Mouse (Mus musculus): ENCODE data around the gene Stx1b. TPM values are rescaled to one million over a fixed set of nuclear protein-coding genes. Genes with fewer than 3 reads are reported as not detected.
A peak's percentile ranks its signal among the peaks of the same experiment; 100 is the strongest.

Stx1b gene
- polyA plus RNA-seq, 1 experiment: 128 TPM

DNA sequence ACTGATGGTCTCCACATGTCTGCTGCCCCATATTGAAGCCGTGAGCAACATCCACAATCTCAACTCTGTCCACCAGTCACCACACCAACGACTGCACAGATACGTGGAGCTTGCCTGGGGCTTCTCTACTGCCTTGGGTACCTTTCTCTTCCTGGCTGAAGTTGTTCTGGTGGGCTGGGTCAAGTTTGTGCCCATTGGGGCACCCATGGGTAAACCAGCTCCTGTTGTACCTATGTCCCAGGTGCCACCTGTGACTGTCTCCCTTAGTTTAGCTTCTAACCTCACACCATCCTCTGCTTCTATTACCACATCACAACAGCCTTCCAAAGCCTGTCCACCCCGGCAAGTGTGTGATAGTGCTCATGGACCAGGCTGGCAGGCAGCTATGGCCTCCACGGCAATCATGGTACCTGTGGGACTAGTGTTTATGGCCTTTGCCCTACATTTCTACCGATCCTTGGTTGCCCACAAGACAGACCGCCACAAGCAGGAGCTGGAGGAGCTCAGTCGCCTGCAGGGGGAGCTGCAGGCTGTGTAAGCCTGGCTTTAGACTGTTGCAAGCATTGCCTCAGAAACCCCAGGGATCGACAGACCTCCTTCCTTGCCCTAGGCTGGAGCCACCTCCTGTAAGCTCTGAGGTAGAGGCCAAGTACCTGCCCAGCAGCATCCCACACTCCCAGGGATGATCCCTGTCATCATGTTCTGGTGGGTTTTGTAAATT is 50.5 kb downstream of the Stx1b start:
- DNase-seq (ENCODE audit: low read depth): peak; percentile 74
- TF ChIP-seq POLR2A (IDR thresholded peaks at IDR 0.05; ENCODE audit: borderline replicate concordance, extremely low read depth, insufficient read depth, insufficient read length, poor library complexity, severe bottlenecking): no peak
- TF ChIP-seq CTCF (IDR thresholded peaks at IDR 0.05; ENCODE audit: borderline replicate concordance, extremely low read depth, insufficient read depth, insufficient read length): peak; percentile 79

DNA sequence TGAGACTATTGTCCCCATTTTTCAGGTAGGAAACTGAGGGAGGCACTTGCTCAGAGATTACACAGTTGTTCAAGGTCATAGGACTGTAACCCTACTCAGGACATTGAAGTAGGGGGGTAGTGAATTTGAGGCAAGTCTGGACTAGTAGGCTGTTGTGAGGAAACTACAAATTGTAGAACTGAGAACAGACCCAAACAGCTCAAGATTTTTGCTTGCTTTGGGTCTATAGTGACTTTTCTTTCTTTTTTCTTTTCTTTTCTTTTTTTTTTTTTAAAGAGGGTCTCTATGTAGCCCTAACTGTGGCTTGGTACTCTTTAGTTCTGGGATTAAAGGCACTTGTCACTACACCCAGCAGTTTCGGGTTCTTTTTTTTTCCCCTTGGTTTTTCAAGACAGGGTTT is 51.8 kb downstream of the Stx1b start:
- TF ChIP-seq CTCF (IDR thresholded peaks at IDR 0.05; ENCODE audit: borderline replicate concordance, extremely low read depth, insufficient read depth, insufficient read length): no peak
- no peak for TF ChIP-seq POLR2A (IDR thresholded peaks at IDR 0.05; ENCODE audit: borderline replicate concordance, extremely low read depth, insufficient read depth, insufficient read length, poor library complexity, severe bottlenecking)
- DNase-seq (ENCODE audit: low read depth): no peak

DNA sequence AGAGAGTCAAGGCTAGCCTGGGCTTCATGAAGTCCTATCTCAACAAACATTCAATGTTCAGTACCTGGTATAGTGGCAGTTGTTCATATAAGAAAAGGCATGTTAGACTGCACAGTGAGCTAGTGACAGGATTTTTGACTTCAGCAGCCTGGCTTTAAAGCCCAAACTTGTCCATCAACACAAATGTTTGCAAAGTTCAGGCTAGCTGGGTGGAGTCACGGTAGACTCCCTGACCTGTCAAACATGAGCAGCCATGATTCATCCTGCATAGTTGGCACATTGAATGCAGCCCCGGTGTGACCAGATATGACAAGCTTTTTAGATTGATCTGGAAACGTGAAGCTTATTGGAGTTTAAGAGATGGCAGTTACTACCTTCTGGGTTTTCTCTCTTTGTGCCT is 52.3 kb downstream of the Stx1b start:
- no peak for TF ChIP-seq CTCF (IDR thresholded peaks at IDR 0.05; ENCODE audit: borderline replicate concordance, extremely low read depth, insufficient read depth, insufficient read length)
- no peak for TF ChIP-seq POLR2A (IDR thresholded peaks at IDR 0.05; ENCODE audit: borderline replicate concordance, extremely low read depth, insufficient read depth, insufficient read length, poor library complexity, severe bottlenecking)
- DNase-seq (ENCODE audit: low read depth): no peak

DNA sequence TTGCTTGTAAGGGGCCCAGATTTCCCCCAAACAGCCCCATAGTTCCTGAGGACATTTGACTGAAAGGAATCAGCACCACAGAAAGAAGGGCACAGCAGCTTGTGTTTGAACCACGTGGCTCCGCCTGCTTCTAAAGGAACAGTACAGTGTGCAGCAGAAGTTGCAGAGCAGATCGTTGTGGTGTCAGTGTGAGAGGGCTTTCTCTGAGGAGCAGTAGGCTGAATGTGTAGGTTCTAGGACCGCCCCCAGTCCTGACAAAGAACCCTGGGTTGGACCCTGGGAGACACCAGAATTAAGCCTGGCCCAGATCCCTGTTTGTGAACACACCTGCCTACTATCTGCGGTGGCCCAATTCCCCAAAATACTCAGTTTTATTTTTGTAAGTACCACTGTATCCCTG is 53.1 kb downstream of the Stx1b start:
- no peak for DNase-seq (ENCODE audit: low read depth)
- TF ChIP-seq CTCF (IDR thresholded peaks at IDR 0.05; ENCODE audit: borderline replicate concordance, extremely low read depth, insufficient read depth, insufficient read length) (no peak), POLR2A (IDR thresholded peaks at IDR 0.05; ENCODE audit: borderline replicate concordance, extremely low read depth, insufficient read depth, insufficient read length, poor library complexity, severe bottlenecking) (no peak)

DNA sequence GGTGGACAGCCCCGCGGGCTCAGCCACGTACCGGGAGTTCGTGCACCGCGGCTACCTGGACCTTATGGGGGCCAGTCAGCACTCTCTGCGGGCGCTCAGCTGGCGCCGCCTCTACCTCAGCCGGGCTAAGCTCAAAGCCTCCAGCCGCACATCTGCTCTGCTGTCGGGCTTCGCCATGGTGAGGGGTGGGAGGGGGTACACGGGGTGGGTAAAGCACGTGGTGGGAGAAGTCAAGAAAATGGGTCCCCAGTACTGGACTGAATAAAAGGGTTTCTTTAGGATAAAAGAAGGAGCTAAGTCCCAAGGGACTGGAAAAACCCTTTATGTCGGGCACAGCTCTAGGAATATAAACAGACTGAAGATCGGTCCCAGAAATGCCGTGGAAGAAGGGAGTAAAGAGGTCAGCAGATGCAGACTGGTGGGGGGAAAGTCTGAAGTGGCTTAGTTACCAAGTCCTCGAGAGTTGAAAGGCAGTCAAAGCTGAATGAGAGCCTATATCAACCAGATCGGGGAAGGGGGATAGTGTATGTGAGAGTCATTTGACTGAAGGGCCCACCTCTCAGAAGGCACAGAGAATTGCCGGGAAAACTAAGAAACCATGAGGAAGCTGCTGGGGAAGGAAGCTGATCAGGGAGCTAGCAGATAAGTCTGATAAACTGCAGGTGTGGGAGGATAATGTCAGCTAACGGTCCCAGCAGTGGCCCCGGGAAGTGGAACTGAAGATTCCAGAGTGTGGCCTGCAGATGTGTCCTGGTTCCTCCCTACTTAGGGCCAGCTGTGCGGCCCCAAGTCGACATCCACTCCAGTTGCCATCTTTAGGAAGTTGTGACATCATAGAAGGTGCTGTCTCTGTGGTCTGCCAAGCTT is 54.1 kb downstream of the Stx1b start:
- DNase-seq (ENCODE audit: low read depth): peak; percentile 37

DNA sequence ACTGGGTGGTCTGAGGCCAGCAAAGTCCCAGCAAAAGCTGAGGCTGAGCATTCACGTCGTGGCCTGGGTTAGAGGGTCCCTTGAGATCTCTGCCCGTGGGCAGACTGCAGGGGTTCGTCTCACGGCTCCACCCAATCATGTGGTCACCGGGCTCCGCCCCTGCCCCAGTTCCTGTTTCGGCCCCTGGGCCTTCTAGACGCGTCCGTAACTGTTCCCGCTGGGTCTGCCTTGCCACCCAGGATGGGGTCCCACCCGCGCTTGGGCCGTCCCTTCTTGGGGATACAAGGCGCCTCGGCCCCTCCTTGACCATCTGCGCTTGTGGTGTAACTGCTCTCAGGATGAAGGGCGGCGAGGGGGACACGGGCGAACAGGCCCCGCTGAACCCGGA is 54.7 kb downstream of the Stx1b start, which contains the start of gene Orai3:
Orai3 (plus strand) TSS at position 165 of the 388 bp plus-strand sequence.
- TF ChIP-seq POLR2A (IDR thresholded peaks at IDR 0.05; ENCODE audit: borderline replicate concordance, extremely low read depth, insufficient read depth, insufficient read length, poor library complexity, severe bottlenecking): no peak
- TF ChIP-seq CTCF (IDR thresholded peaks at IDR 0.05; ENCODE audit: borderline replicate concordance, extremely low read depth, insufficient read depth, insufficient read length): no peak
- DNase-seq (ENCODE audit: low read depth): peak; percentile 81

More for the DNA sequence above, 54.1 kb downstream of the Stx1b start:
- TF ChIP-seq CTCF (IDR thresholded peaks at IDR 0.05; ENCODE audit: borderline replicate concordance, extremely low read depth, insufficient read depth, insufficient read length): no peak

DNA sequence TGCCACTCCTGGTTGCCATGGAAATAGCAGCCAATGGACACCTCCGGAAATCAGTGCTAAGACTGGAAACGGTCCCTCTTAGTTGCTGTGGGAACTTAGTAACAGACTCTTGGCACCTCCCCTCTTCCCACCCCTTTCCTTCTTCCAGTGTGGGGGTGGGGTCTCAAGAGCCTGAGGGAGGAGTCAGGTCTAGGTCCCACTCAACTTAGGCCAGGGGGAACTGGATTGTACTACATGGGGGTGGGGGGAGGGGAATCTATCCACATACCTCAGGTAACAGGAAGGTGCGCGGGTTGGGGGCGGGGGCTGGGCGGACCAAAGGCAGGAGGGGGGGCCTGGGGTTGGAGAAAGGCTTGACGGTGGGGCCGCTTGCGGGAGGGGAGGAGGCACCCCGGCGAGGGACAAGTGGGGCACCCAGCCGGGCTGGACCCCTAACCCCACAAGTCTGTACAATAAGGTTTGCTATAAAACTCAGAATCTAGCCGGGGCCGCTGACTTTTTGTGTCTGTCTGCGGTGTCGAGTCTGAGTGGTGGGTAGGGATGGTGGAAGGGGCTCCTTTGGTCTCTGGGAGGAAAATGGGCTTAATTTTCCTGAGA is 55.3 kb downstream of the Stx1b start:
- TF ChIP-seq POLR2A (IDR thresholded peaks at IDR 0.05; ENCODE audit: borderline replicate concordance, extremely low read depth, insufficient read depth, insufficient read length, poor library complexity, severe bottlenecking) (no peak), CTCF (IDR thresholded peaks at IDR 0.05; ENCODE audit: borderline replicate concordance, extremely low read depth, insufficient read depth, insufficient read length) (no peak)
- peak; percentile 98 for DNase-seq (ENCODE audit: low read depth)

DNA sequence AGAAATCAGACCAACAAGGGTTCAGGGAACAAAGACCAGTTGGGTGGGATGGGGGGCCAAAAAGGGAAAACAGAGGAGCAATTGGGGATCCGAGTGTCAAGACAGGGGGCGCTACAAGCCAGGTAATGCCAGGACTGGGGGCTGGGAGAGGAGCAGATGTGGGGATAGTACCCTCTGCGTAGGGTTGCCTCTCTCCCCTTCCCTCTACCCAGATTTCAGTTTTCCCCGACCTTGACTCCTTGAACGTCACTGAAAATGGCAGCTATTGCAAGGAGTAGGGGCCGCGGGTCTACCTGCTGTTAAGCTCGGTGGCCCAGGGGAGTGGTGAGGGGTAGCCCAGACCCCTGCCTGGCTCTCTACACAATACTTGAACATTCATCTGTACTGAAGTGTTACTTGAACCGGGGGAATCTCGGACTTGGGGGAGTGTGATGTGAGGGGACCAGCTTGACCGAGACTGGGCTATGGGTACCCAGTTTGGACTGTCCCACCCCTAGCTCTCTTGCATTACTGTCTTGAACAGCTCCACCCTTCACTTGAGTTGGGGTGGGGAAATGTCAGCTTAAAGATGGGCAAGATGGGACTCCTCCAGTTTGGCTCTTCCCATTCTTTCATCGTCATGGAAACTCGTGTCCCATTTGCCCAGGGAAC is 55.9 kb downstream of the Stx1b start:
- no peak for DNase-seq (ENCODE audit: low read depth)
- TF ChIP-seq POLR2A (IDR thresholded peaks at IDR 0.05; ENCODE audit: borderline replicate concordance, extremely low read depth, insufficient read depth, insufficient read length, poor library complexity, severe bottlenecking) (no peak), CTCF (IDR thresholded peaks at IDR 0.05; ENCODE audit: borderline replicate concordance, extremely low read depth, insufficient read depth, insufficient read length) (0 out of 2 replicates have a peak, but pooled peaks have one; percentile 4)

DNA sequence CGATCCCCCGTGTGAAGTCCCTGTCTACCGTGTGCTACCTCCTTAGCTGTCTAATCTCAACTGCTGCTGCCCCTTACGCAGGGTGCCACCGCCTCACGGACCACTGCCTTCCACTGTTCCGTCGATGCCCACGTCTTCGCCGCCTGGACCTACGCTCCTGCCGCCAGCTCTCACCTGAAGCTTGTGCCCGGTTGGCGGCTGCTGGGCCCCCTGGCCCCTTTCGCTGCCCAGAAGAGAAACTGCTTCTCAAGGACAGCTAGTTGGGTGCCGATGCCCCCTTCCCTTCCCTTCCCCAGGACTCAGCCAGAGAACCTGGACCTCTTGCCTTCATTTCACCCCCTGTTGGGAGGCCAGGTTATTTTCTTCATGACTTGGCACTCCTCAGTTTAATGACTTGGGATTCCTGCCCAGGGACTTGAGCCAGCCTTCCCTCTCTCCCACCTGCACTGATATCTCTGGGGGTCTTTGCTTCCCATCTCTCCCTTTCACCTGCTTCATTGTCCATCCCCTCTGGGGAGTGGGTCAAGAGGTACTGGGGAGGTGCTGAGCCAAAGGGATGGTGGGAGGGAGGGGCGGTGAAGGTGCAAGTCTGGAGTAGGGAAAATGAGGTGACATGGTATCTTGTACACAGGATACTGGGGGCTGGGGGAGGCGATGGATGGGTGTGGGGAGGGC is 56.5 kb downstream of the Stx1b start:
- DNase-seq (ENCODE audit: low read depth): no peak

DNA sequence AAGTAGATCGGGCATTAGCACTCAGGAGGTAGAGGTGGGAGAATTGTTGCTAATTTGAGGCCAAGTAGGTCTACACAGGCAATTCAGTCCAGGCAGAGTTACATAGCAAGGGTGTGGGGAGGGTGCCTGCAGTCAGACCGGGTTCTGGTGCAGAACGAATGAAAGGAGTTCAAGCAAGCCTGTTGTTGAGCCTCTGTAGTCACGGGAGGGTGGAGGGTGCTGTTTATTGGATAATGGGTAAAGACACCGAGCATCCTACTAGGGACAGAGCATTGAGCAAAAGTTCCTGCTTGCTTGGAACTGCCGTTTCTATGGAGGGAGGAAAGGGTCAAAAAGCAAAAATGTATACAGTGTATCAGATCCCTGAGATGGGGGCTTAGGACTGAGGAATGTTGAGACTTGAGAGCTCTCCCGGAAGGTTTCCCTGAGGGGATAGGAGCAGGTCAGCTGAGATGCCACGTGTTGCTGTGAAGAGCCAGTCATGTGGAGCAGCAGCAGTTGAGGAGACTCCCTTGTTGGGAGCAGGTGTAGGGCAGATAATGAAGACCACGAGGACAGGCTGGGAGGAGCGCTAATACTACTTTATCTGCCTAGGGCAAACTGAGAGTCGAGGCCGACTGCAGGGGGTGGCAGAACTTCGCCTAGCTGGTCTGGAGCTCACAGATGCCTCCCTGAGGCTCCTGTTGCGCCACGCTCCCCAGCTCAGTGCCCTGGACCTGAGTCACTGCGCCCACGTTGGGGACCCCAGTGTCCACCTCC is 57.3 kb downstream of the Stx1b start:
- no peak for DNase-seq (ENCODE audit: low read depth)
- TF ChIP-seq CTCF (IDR thresholded peaks at IDR 0.05; ENCODE audit: borderline replicate concordance, extremely low read depth, insufficient read depth, insufficient read length) (no peak), POLR2A (IDR thresholded peaks at IDR 0.05; ENCODE audit: borderline replicate concordance, extremely low read depth, insufficient read depth, insufficient read length, poor library complexity, severe bottlenecking) (no peak)

More for the DNA sequence above, 56.5 kb downstream of the Stx1b start:
- no peak for TF ChIP-seq POLR2A (IDR thresholded peaks at IDR 0.05; ENCODE audit: borderline replicate concordance, extremely low read depth, insufficient read depth, insufficient read length, poor library complexity, severe bottlenecking)
- TF ChIP-seq CTCF (IDR thresholded peaks at IDR 0.05; ENCODE audit: borderline replicate concordance, extremely low read depth, insufficient read depth, insufficient read length): no peak

Measured in brain, embryonic 14.5 days (tissue).